Mouse (Mus musculus) spleen, embryonic (tissue): ENCODE data around the gene Trcg1.

ENCODE experiments used
- CTCF ChIA-PET: fragments of 350-600 bp; sonication (Branson Sonifier 250); formaldehyde crosslinking; loops from one replicate; lab custom pipeline; 2022; lab: Charles Lee

Trcg1 gene

GRCm38 (mm10) chr9:57294905-57295304 lies 58.5 kb downstream of the Trcg1 start:
- CTCF ChIA-PET, result no interaction called here

GRCm38 (mm10) chr9:57295666-57296065 lies 59.3 kb downstream of the Trcg1 start:
- CTCF ChIA-PET, result no interaction called here

GRCm38 (mm10) chr9:57296277-57296676 lies 59.9 kb downstream of the Trcg1 start:
- CTCF ChIA-PET, result no interaction called here

DNA sequence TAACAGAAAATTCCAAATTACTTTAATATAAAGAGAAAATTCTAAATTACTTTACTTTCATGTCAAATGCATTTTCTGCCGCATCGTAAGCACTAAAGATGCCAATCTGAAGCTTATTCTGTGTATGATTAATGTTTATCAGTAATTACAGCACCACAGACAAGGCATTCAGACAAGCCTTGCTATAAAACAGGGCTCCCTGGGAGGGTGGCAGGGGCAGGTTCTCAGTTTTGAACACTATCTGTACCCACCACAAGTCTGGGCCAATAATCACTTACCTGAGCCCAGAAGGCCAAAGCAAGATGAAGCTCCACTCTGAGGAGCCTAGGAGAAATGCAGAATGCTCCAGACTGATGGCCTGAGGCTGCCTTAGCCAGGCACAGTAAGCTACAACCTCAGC lies 61.6 kb downstream of the Trcg1 start:
- CTCF ChIA-PET, result no interaction called here
